Mouse (Mus musculus): ENCODE measurements around the gene Pde10a.
A peak's percentile ranks its signal among the peaks of the same experiment; 100 is the strongest.

The Pde10a gene

DNA sequence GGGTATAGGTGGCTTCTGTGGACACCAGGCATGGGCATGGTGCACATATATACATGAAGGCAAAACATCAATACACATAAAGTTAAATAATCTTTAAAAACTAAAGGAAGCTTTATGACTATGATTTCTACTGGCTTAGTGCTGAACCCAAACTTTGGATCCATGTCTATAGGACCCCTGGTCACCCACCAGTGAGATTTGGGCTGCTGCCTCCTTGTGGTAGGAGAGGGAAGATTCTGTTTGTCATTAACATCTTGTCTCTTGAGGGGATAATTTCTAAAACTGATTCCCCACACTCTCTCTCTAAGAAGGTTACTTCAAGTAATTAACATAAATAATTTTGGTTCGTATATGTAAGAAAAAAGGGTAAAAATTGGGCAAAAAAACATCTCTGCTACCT is 220.2 kb downstream of the Pde10a start:
- no peak for DNase-seq (ENCODE audit: low read depth, low spot score)

DNA sequence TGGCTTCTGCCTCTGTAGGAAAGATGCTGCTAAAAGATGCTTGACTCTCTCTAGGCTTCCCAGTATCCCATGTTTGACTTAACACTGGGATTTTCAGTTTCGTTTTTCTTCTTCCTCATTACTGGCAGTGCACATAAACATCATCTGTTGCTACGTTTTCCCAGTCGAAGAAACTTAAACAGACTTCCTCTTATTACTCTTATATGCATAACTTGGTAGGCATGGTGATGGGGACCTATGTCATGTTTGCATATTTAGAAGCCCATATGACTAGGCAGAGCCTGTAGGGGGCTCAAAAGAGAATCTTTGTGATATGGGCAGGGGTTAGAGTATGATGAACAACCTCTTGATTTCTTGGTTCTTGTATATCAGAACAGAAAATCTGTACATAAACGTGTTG is 224.3 kb downstream of the Pde10a start:
- DNase-seq (ENCODE audit: low read depth, low spot score), result no peak

DNA sequence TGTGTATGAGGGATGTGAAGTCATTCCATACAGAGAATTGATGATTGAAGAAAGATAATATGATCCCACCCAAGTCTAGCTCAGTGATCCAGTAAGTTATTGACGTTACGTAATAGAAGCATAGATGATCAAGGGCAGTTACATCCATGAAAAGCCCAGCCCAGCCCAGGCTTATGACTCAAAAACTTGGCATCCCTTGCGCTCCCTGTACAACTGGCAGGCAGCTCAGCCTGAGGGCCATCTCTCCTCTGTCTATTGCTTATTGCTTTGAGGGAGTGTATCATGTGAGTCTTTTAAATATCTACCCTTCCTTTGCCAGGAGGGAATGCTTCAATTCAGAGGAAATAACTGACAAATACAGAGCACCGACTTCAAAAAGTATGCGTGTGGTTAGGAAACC is 232.4 kb downstream of the Pde10a start:
- no peak for DNase-seq (ENCODE audit: low read depth, low spot score)

DNA sequence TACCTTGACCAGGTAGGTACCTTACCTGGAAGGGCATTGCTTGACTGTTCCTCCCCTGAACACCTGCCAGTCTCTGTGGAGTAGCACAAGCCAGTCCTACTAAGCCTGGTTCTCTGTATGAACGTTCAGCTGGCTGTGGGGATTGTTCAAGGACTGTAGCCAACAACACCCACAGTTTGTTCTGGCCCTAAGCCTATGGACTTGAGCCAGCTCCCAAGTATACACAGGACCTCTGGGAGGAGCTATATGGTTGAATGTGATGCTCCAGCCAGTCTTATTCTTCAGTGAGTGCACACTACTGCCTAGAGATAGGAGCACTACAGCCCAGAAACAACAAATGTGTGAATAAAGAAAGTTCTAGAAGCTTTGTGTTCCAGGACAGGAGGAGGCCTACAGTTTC is 238.1 kb downstream of the Pde10a start:
- no peak for DNase-seq (ENCODE audit: low read depth, low spot score)

DNA sequence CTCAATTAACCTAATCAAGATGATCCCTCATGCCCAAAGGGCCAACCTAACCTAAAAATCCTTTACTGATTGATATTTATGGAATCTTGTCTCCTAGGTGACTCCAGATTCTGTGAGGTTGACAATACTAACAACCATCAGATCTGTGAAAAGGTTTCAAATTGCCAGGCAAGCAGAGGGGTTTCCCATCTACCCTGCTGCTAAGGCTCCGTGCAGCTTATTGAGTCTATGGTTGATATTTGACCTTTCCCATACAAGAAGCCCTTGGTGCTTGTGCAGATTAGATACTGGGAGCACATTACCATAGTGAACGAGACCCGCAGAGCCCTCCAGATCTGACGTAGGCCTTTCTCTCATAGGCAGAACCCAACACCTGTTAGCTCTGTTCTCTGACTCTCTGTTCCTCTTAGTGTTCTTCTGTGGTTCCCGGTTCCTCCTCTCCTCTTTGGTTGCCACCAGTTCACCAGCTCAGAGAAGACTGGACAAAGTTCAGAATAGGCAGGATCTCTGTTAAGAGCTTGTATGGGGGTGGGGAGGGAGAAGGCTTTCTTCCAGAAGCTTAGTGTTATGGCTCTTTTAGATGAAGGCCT is 240.9 kb downstream of the Pde10a start:
- peak; percentile 17 for DNase-seq (ENCODE audit: low read depth, low spot score)

DNA sequence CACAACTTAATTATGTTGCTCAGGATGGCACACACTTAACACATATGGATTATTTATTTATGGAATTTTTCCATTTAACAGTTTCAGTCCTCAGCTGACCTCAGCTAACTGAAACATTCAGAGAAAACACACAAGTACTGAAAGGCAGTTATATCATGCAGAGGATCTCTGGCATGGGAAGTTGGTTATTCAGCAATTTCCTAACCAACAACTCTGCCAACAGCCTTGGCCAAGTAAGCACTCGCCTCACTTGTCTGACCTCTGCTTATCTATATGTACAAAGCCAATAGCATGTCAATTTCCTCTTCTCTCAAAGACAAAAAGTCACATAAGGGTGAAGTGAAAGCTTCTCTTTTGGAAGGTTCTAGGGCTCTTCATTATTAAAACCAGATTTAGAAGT is 244.0 kb downstream of the Pde10a start:
- no peak for DNase-seq (ENCODE audit: low read depth, low spot score)

DNA sequence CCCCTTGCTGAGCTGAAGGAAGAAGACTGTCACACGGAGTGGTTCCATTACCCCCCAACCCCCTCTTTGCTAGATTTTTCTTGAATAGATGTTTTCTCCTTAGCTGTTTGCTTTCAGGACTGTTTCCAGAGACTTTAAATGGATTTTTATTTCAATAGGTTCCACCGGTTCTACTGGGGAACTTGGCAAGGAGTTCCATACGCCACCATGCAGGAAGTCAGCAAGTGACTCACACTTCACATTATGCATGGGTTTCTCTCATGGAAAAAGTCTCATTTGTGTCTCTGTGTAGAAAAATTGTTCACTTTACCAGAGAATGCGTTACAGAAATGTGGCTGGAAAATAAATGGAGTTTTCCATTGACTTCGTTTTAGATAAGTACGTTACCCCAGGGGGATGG is 248.2 kb downstream of the Pde10a start:
- DNase-seq (ENCODE audit: low read depth, low spot score), result no peak

DNA sequence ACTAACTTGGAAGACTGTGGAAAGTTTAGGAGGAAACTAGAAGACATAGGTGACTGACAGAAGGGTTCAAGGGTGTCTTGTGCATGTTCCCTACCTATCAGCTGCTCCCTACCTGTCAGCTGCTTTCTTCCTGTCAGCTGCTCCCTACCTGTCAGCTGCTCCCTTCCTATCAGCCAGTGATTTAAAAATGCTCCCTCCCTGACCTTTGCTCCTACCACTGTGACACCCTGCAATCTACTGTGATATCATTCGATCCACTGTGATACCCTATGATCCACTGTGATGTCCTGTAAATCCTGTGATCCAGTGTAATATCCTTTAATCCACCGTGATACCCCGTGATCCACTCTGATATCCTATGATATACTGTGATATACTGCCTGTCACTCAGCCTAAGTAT is 249.1 kb downstream of the Pde10a start:
- no peak for DNase-seq (ENCODE audit: low read depth, low spot score)

DNA sequence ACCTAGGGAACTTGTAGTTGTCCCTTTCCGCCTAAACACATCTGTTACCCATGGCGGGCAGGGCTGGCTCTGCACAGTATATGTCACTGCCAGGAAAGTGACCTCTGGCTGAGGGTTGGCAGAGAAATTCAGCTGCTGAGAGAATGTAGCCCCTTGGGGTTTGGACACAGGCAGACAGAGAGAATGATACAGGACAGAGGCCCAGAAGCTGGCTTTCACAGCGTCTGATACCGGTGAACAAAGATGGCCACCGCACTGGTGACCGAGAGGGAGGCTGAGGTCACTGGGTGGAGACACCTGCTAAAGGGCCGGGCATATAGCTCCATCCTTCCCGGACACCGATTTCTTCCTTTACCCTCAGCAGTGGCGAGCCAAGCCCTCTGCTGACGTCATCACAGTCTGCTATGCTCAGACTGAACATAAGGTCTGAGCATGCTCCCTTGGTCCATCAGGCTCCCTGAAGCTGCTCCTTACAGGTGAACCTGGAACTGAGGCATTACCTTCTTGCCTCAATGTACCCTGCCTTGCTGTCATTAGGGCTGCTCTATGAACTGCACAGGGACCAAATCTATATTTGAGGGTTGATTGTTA is 250.5 kb downstream of the Pde10a start:
- no peak for DNase-seq (ENCODE audit: low read depth, low spot score)

DNA sequence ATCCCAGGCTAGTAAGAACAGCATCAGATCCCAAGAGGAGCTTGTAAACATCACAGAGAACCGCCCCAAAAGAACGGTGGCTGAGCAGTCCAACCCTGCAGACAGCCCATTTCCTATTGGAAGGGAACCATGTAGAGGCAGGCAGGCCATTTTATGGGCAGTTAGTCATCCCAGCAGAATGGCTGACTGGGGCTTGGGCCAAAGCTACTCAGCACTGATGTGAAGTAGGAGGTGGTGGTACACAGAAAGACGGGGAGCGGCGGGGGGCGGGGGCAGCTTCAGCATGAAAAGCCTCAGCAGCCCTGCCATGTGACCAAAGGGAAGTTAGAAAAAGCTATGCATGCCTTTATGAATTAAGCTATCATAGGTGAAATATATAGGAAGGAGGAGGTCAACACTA is 252.5 kb downstream of the Pde10a start:
- no peak for DNase-seq (ENCODE audit: low read depth, low spot score)

DNA sequence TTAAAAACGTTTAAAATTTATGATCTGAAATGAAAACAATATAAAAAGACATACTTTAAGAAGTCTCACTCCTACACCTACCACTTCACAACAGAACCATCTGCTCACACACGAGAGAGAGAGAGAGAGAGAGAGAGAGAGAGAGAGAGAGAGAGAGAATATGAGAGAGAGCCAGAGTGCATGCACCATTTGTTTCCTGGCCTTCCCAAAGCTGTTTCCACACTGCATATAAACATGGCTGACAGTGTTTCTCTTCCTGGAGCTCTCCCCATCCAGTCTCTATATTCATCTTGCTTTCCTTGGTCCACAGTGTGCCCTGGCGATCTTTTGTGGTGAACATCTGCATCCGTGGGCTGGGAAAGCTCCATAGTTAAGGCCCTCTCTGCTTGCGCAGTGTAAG is 253.7 kb downstream of the Pde10a start:
- no peak for DNase-seq (ENCODE audit: low read depth, low spot score)

DNA sequence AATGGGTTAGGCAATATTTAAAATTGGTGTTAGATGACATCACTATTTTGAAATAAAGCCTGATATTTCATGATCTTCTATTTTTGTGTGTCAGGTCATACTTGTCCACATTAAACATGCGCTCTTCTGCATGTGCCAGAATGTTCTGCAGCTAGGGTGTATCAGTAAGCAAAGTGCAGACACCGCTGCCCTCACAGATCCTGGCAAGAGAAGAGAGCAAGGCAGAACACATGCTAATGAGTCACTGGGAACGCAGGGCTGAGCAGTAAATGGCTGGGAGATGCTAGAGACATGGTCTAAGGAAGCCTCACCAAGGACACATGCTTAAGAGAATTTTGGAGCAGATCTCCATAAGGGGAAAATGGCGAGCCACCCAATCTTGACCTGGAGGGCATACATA is 255.3 kb downstream of the Pde10a start:
- DNase-seq (ENCODE audit: low read depth, low spot score), result no peak

DNA sequence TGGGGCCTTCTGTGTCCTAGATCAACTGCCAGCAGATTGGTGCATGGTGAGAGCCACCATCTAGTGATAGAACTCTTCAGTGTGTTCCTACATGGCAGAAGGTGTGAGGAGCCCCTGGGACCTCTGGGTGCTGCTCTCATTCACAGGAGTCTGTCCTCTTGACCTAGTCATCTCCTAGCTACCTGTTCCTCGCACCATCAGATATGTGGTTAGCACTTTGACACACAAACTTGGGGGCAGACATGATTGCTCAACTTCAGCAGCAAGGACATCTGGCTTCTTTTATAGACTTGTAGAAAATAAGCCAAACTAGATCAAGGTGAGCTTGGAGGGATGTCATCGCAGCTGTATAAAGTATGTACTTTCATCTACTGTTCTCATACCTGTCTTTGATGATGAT is 255.9 kb downstream of the Pde10a start:
- DNase-seq (ENCODE audit: low read depth, low spot score), result no peak

DNA sequence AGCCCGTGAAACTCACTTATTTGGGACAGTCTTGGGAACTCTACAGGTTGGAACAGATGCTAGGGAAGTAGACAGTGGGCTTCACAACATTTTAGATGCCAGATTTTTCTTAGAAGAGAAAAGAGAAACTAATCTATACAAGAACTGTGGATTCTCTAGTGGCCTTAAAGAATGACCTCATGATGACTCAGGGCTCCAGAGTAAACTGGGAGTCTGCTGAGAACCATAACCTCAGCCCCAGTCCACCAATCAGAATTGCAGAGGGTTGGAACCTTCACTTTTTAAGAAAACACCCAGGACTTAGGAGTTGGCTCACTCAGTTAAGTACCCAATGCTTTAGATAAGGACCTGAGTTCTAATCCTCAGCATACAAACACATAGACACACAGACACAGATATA is 256.4 kb downstream of the Pde10a start:
- no peak for DNase-seq (ENCODE audit: low read depth, low spot score)

DNA sequence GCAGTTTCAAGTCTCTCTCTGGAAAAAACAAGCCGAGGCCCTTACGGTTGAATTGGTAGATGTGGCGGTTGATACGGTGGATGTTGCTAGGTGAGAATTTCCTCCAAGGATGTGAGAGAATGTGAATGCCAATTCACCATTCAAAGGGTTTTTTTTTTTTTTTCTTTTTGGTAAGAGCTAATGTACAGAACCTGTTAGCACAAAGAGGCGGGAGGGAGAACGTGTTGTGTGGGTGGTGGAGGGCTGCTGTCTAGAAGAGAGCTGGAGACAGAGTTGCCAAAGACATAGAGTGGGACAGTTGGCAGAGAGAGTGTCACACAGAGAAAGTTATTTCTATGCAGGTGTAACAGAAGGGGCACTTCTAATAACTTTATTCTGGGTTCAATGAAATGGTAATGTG is 260.7 kb downstream of the Pde10a start:
- no peak for DNase-seq (ENCODE audit: low read depth, low spot score)

DNA sequence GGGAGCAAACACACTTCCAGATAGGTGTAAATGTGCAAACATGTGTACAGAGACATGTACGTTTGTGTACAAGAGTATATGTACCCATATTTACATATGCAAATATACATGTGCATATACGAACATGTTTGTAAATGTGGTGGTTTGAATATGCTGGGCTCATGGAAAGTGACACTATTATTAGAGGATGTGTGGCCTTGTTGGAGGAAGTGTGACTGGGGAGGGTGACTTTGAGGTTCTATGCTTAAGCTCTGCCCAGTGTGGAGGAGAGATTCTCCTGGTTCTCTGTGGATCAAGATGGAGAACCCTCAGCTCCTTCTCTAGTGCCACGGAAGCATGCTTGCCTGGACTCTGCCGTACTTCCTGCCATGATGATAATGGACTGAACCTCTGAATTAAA is 261.3 kb downstream of the Pde10a start:
- no peak for DNase-seq (ENCODE audit: low read depth, low spot score)

DNA sequence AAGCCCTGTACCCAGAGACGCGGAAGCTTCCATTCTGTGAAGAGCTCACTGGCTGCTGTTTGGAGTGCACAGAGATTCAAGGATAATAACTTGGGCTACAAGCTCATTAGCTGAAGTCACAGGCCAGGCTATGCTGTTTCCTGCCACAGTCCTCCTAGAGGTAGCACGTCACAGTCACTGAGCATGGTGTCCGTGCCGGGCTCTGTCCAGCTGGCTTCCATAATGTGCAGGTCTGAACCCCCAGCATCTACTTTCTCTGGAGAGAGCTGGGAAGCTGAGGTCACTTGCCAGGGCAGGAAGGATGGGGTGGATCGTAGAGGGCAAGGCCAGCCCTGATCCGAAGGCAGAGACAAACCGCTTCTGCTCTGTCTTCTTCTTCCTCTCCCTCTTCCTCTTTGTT is 262.6 kb downstream of the Pde10a start:
- DNase-seq (ENCODE audit: low read depth, low spot score), result no peak

DNA sequence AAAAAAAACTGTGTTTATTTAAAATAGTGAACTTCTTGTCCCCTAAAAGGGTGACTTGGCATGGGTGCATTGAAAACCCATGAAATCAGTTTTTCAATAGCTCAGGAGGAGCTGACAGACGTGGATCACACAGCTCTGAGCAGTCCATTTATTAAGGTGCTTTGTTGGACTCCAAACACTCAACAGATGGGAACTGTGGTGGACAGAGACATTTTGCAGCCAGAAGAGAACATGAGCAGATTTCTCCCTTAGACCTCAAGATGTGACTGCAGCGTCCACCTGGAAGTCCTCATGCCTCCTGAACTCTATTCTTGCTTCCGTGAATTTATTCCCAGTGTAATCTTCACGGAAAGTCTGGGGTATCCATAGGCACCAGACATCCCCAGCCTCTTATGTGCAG is 266.4 kb downstream of the Pde10a start:
- no peak for DNase-seq (ENCODE audit: low read depth, low spot score)

DNA sequence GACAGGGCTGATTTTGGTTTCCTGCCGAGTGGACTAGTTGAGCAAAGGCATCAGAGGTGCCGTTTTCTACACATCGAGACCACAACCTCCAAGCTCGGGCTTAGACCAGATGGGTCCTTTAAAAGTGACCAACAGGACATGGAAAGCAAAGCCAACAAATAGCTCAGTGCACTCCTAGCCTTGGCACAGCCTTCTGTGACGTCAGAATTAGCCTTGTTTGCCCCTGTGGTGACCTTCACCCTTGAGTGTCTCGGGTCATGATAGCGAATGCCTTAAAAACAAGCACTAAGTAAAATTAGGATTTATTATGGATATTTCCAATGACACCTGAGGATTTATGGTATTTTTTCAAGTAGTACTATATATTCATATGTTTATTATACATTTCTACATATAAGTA is 267.4 kb downstream of the Pde10a start:
- no peak for DNase-seq (ENCODE audit: low read depth, low spot score)

DNA sequence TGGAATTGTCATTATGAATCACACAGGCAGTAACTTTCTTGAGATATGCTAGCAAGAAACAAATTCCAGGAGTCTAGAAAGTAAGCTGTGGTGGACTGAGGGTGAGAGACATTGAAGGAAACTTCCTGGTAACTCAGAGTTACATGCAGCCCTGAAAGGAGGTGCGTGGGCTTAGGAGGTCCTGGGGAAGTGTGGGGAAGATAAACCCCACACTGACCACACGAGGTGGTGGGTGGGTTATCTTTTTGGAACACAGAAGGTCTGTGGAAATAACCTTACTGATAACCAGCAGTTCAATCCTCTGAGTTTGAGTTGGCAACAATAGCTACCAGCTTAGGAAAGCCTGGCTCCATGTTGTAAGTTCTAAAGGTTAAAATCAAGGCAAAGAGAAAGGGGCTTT is 272.5 kb downstream of the Pde10a start:
- DNase-seq (ENCODE audit: low read depth, low spot score), result no peak

DNA sequence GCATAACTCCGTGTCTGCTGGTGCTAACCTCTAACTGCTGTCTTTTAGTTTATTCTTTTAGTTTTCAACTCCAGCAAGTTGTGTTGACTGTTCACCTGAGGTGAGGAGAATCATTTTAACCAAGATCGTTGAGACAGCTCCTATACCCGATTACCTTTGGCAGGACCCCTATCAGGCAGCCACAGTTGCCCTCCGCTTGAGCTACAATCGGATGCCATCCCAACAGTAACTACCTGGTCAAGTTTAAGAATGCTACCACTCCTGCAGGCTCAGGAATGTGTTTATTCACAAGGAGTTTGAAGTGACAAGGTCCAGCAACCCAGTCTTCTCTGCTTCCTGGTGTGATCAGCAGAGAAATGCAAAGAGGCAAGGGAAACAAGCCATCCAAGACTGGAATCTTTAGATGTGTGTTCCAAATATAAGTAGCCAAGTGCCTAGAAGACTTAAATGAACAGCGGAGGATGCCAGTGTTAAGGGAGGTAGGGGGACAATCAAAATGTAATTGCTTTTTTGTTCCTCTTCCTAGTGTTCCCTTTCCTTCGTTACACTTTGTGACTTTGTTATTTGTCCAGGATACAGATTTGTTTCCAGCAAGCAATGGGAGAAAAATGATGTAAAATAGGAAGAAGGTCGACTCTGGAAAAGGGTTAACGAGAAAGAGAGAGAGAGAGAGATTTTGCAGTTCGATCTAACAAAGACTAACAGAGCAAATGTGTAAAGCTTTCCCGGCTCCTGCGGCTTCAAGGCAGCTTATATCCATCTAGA is 273.5 kb downstream of the Pde10a start:
- DNase-seq (ENCODE audit: low read depth, low spot score), result no peak

DNA sequence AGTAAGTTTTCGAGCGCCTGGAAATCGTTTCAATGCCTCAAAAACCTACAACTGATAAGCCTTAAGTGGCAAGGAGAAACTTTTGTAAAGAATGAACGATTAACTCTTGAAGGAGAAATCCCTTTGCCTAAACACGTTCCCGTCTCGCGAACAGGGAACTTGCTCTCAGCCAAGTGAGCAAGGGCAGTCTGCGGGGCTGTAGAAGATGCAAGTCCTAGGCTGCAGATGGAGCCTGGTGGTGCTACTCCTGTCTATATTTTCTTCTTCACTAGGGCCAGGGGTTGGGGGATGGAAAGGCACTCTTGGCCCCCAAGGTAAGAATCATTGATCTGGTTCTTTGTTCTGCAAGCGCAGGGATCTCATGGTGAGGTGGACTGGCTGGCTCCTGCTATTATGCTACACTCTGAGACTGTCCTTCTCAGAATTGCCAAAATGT is 274.1 kb downstream of the Pde10a start:
- no peak for DNase-seq (ENCODE audit: low read depth, low spot score)

DNA sequence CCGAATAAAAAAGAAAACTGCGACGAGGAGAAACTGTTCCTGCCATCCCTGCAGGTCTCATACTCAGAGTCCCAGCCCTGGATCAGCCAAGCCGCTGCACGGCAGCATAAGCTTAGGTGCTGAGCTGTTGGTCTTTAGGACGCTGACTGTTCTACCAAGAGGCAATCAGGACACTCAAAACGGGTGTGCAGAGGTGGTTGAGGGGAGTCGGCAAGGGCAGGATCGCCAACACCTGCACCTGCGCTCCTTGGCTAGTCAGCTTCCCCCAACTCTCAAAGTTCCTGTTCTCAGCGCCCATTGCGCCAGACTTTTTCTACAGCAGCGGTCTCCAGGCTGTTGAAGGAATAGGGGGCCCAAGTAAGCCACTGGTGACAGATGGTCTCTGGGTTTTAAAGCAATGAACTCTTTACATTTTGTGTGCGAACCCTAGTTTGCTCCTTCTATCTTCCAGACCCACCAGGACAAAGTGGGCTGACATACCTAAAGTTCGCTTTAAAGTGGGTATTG is 274.8 kb downstream of the Pde10a start:
- no peak for DNase-seq (ENCODE audit: low read depth, low spot score)

Data from A20 (cell line).